Mouse (Mus musculus) heart, embryonic 13.5 days (tissue): Measurements from ENCODE around the gene Slc30a5. TPM values are rescaled to one million over a fixed set of nuclear protein-coding genes. Genes with fewer than 3 reads are reported as not detected.
"Not testable (repeated sequence)": the region's sequence is repeated elsewhere in the genome, so short reads cannot be mapped to it uniquely, and the experiment has no call there.

Experiments
- ATAC-seq: fragments of 200-750 bp; cut with Nextera tagmentation; 2 replicates; pipeline ENCODE4 v1.8.0; 2017; ENCODE audit warnings: moderate TSS enrichment; ENCODE audit not compliant: insufficient number of reproducible peaks, low FRiP score, low TSS enrichment; ENCODE audit errors: extremely low read depth
- H3K27ac ChIP-seq: fragments of 300-500 bp; sonication (generic); replicated peaks from 2 replicates; pipeline ENCODE4 v1.5.1; 2015; ENCODE audit warnings: moderate library complexity, mild to moderate bottlenecking, inconsistent platforms
- H3K27me3 ChIP-seq: fragments of 300-500 bp; sonication (generic); replicated peaks from 2 replicates; pipeline ENCODE4 v1.6.1; 2015; ENCODE audit warnings: mild to moderate bottlenecking, inconsistent platforms
- H3K36me3 ChIP-seq: fragments of 300-500 bp; sonication (generic); 2 replicates; pipeline ENCODE4 v1.6.1; 2015; ENCODE audit warnings: mild to moderate bottlenecking, inconsistent platforms
- H3K4me1 ChIP-seq: fragments of 300-500 bp; sonication (generic); 2 replicates; pipeline ENCODE4 v1.6.1; 2015; ENCODE audit warnings: inconsistent platforms
- H3K4me2 ChIP-seq: fragments of 300-500 bp; sonication (generic); 2 replicates; pipeline ENCODE4 v1.6.1; 2015; ENCODE audit warnings: inconsistent platforms, mild to moderate bottlenecking, moderate library complexity
- H3K4me3 ChIP-seq: fragments of 300-500 bp; sonication (generic); 2 replicates; pipeline ENCODE4 v1.5.1; 2015; ENCODE audit warnings: moderate library complexity, mild to moderate bottlenecking, inconsistent platforms
- H3K9ac ChIP-seq: fragments of 300-500 bp; sonication (generic); 2 replicates; pipeline ENCODE4 v1.6.1; 2015; ENCODE audit warnings: inconsistent platforms, mild to moderate bottlenecking, moderate library complexity
- H3K9me3 ChIP-seq: fragments of 300-500 bp; sonication (generic); 2 replicates; pipeline ENCODE4 v1.6.1; 2016; ENCODE audit warnings: inconsistent platforms
- WGBS: fragments of 180-500 bp; shearing (Covaris S2); methylation state at CpG from one replicate; pipeline ENCODE4 v1.1.7; 2015; ENCODE audit warnings: mixed read lengths; 5-methylcytosine and 5-hydroxymethylcytosine counted together
- polyA plus RNA-seq: library from polyadenylated mRNA; unstranded; fragments of >200 nt; fragmentation: Nextera tagmentation; extraction: Ambion mirVana; gene quantifications from 2 replicates; pipeline ENCODE4 v1.2.1, GENCODE M21; 2015

Slc30a5 gene
- polyA plus RNA-seq, 1 experiment from 2014 or later = 31.3 TPM

DNA sequence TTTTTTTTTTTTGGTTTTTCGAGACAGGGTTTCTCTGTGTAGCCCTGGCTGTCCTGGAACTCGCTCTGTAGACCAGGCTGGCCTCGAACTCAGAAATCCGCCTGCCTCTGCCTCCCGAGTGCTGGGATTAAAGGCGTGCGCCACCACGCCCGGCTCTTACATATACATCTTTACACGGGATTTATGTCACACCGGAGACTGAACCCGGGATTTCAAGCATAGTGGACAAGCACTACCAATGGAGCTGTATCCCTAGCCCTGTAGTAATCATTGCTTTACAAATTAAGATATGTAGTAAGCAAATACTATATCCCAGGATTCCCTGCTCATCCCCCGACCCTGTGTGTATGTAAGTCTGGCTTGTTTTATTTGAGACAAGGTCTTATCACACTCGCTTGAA, 45.2 kb downstream of the Slc30a5 start:
- not testable (repeated sequence) for H3K9ac ChIP-seq, H3K27ac ChIP-seq, ATAC-seq, H3K4me3 ChIP-seq, H3K27me3 ChIP-seq, H3K9me3 ChIP-seq, H3K4me2 ChIP-seq
- Histone ChIP-seq H3K4me1 (peaks cover 25% of the 10 kb centered on the region), H3K36me3 (peaks cover 21% of the 10 kb centered on the region)
- WGBS = 88% methylated on average over 12 of the region's 14 CpGs

GRCm38 (mm10) chr13:100787316-100788010, 45.8 kb downstream of the Slc30a5 start:
- Histone ChIP-seq H3K4me1 (peaks cover 30% of the 10 kb centered on the region), H3K9ac (no peak overlapping the region), H3K36me3 (peaks cover 26% of the 10 kb centered on the region), H3K27me3 (no peaks in the 10 kb centered on the region), H3K27ac (no peak overlapping the region), H3K4me3 (no peak overlapping the region), H3K9me3 (no peaks in the 10 kb centered on the region), H3K4me2 (no peak overlapping the region)
- WGBS = 73% methylated on average over 6 of the region's 6 CpGs
- no peak for ATAC-seq

GRCm38 (mm10) chr13:100786414-100786867, 46.8 kb downstream of the Slc30a5 start, which contains the start of gene Ccnb1:
TSS of gene Ccnb1 (minus strand) at chr13:100786570.
- Histone ChIP-seq H3K4me2 (peak within 1 kb of the TSS; percentile 95), H3K4me1 (peaks cover 33% of the 10 kb centered on the region), H3K27me3 (no peaks in the 10 kb centered on the region), H3K4me3 (peak within 1 kb of the TSS; percentile 95), H3K27ac (peak within 1 kb of the TSS; percentile 66), H3K36me3 (peaks cover 35% of the 10 kb centered on the region), H3K9ac (peak within 1 kb of the TSS; percentile 94), H3K9me3 (no peaks in the 10 kb centered on the region)
- ATAC-seq = peak; percentile 95
- WGBS = under 1% methylated on average over 35 of the region's 35 CpGs

- Histone ChIP-seq H3K27ac (peak overlapping the region; percentile 66), H3K9me3 (no peaks in the 10 kb centered on the region), H3K4me2 (peak overlapping the region; percentile 95), H3K4me1 (peaks cover 33% of the 10 kb centered on the region), H3K27me3 (no peaks in the 10 kb centered on the region), H3K36me3 (peaks cover 41% of the 10 kb centered on the region), H3K9ac (peak overlapping the region; percentile 94), H3K4me3 (peak overlapping the region; percentile 95)
- under 1% methylated on average over 30 of the region's 30 CpGs for WGBS
- ATAC-seq = no peak; the same call in 1 of the 2 replicates
Observed at GRCm38 (mm10) chr13:100785806-100786413, 47.3 kb downstream of the Slc30a5 start.

- 52% methylated on average over 3 of the region's 3 CpGs for WGBS
- H3K9ac ChIP-seq = no peak overlapping the region
Observed at GRCm38 (mm10) chr13:100777491-100777890, 55.7 kb downstream of the Slc30a5 start.

DNA sequence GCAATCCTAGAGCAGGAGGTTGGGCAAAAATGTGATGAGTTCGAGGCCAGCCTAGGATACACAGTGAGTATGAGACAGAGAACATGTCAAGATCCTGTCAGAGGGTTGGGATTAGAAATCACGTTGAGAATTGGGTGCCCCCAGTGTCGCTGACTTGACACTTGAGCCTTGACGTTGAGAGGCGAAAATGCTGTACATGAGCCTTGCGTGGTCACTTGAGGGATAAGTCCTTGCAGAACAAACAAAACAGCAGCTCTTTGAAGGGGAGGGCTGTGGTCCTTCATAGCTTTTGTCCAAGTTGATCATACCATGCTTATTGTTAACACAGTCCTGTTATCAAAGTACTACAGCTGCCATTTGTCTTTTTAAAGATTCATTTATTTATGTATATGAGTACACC, 56.5 kb downstream of the Slc30a5 start:
- no peak for ATAC-seq
- Histone ChIP-seq H3K9ac (no peak overlapping the region; the same call in 1 of the 2 replicates), H3K36me3 (peaks cover 48% of the 10 kb centered on the region), H3K4me1 (peaks cover 18% of the 10 kb centered on the region), H3K27ac (no peak overlapping the region), H3K4me2 (peak overlapping the region; percentile 93; the same call in 1 of the 2 replicates), H3K4me3 (no peak overlapping the region), H3K27me3 (no peaks in the 10 kb centered on the region), H3K9me3 (no peaks in the 10 kb centered on the region)
- WGBS = 58% methylated on average over 6 of the region's 6 CpGs

More at GRCm38 (mm10) chr13:100777491-100777890, 55.7 kb downstream of the Slc30a5 start:
- no peaks in the 10 kb centered on the region for H3K9me3 ChIP-seq
- H3K4me1 ChIP-seq = peaks cover 21% of the 10 kb centered on the region
- peaks cover 47% of the 10 kb centered on the region for H3K36me3 ChIP-seq
- ATAC-seq = no peak
- H3K4me3 ChIP-seq = no peak overlapping the region
- no peaks in the 10 kb centered on the region for H3K27me3 ChIP-seq
- H3K27ac ChIP-seq = no peak overlapping the region
- H3K4me2 ChIP-seq = no peak overlapping the region

DNA sequence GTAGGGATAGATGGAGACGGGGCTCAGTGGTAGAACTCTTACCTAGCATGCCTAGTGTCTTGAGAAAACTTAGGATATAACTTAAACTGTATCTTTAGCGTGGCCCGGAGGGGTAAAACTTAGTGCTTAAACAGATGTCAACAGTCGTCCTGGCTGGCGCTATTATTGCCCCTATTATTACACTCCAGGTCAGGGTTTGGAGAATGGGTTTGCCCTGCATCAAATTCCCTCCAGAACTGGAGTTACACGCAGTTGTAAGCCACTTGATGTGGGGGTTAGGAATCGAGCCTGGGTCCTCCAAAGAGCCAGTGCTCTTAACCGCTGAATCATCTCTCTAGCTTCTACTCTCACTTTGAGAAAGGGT, 57.2 kb downstream of the Slc30a5 start:
- Histone ChIP-seq H3K27me3 (no peaks in the 10 kb centered on the region), H3K36me3 (peaks cover 46% of the 10 kb centered on the region), H3K9ac (peak overlapping the region; percentile 80), H3K4me1 (peaks cover 18% of the 10 kb centered on the region), H3K4me3 (peak overlapping the region; percentile 69), H3K4me2 (peak overlapping the region; percentile 93), H3K9me3 (no peaks in the 10 kb centered on the region), H3K27ac (no peak overlapping the region; the same call in 1 of the 2 replicates)
- no peak for ATAC-seq
- 14% methylated on average over 8 of the region's 8 CpGs for WGBS

DNA sequence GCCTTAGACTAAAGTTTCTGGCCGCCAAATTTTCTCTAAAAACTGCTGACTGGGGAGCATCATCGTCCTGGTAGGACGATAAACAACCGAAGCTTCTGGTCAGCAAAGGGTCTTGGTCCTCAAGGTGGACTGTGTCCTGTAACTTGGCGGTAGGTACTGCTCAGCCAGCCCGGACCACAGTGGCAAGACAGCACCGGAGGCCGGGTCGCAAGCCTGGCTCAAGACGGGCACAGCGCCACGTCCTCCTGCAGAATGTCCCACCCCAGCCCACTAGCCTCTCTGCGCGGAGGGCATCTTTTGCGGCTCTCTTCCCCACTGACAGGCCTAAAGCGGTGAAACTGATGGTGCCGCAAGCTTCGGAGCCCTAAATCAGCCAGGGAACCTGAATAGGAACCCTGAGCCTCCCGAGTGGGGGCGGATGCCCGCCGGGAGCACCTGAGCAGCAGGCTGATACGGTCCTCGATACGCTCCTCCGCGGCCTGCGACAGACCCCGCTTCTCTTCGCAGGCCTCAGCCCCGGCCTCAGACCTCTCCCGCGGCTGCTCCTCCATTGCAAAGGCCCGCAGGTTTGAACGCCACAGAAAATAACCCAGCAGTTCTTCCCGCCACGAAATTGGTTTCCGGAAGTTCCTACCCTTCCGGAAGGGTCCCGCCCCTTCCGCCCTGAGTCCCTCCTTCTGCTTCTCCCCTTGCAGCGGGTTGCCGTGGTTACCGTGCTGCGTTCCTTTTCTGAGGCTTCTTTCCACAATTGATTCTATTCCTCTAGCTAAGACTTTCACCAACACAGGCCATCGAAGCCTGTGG, 57.8 kb downstream of the Slc30a5 start, which contains the start of gene Cenph:
Gene Cenph (minus strand): TSS at position 648 of the 804 bp plus-strand sequence.
- Histone ChIP-seq H3K4me1 (peaks cover 18% of the 10 kb centered on the region), H3K4me2 (peak within 1 kb of the TSS; percentile 93), H3K27me3 (no peaks in the 10 kb centered on the region), H3K4me3 (peak within 1 kb of the TSS; percentile 69), H3K9ac (peak within 1 kb of the TSS; percentile 80), H3K27ac (no peak within 1 kb of the TSS; the same call in 1 of the 2 replicates), H3K9me3 (no peaks in the 10 kb centered on the region), H3K36me3 (peaks cover 46% of the 10 kb centered on the region)
- WGBS = under 1% methylated on average over 46 of the region's 46 CpGs
- peak; percentile 44 for ATAC-seq

DNA sequence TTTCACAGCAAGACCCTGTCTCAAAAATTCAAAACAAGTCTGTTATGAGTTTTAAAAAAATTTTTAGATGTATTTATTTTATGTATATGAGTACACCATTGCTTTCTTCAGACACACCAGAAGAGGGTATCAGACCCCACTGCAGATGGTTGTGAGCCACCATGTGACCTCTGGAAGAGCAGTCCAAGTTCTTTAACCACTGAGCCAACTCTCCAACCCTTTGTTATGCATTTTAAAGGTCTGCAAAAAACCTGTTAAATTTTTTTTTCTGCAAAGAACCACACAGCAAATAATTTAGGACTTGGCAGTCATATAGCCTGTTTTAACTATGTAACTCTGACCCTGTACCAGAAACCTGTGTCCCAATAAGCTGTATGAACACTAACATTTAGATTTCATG, 58.5 kb downstream of the Slc30a5 start:
- no peaks in the 10 kb centered on the region for H3K9me3 ChIP-seq
- H3K4me1 ChIP-seq = peaks cover 18% of the 10 kb centered on the region
- ATAC-seq = no peak

DNA sequence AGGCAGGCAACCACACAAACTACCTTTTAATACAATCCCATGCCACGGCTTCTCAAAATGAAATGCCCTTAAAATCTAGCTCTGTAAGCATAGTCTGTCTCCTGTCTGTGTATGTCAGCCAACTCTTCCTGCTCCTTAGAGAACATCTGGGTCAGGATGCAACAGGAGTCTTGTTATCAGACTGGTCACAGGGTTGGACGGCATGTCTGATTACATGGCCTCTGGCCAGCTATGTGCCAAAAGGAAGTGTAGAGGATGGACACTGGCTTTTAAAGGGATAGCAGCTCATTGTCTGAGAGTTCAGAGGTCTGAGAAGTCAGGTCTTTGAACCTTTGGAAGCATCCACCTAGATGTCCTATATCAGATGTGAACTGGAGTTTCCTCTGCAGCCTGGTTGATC, 77.9 kb downstream of the Slc30a5 start:
- H3K4me3 ChIP-seq = no peak overlapping the region
- H3K27ac ChIP-seq = no peak overlapping the region
- no peak overlapping the region for H3K9ac ChIP-seq
- H3K4me1 ChIP-seq = no peaks in the 10 kb centered on the region
- no peak for ATAC-seq
- no peak overlapping the region for H3K4me2 ChIP-seq
- WGBS = 44% methylated on average over 2 of the region's 2 CpGs
- H3K9me3 ChIP-seq = no peaks in the 10 kb centered on the region
- peaks cover 14% of the 10 kb centered on the region for H3K36me3 ChIP-seq
- H3K27me3 ChIP-seq = no peaks in the 10 kb centered on the region

More for the DNA sequence above, 58.5 kb downstream of the Slc30a5 start:
- Histone ChIP-seq H3K27ac (no peak overlapping the region), H3K4me3 (peak overlapping the region; percentile 69), H3K27me3 (no peaks in the 10 kb centered on the region), H3K9ac (peak overlapping the region; percentile 80), H3K36me3 (peaks cover 46% of the 10 kb centered on the region), H3K4me2 (peak overlapping the region; percentile 93)

DNA sequence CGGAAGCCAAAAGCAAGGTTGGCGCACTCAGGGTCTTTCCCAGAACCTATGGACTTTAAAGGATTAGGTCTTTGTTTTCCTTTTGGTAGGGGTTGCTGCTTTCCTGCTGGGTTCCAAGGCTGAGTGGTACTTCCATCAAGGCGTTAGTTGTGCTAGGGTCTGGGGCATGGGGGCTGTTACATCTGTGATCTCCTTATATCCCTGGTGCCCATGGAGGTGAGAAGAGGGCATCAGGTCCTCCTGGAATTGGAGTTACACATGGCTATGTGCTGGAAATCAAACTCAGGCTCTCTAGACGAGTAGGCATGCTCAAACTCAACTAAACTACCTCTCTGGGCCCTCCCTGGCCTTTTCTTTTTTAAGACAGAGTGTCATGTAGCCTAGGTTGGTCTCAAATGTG, 79.0 kb downstream of the Slc30a5 start:
- no peaks in the 10 kb centered on the region for H3K9me3 ChIP-seq
- 68% methylated on average over 4 of the region's 4 CpGs for WGBS

More for the DNA sequence above, 79.0 kb downstream of the Slc30a5 start:
- Histone ChIP-seq H3K4me3 (no peak overlapping the region), H3K27me3 (no peaks in the 10 kb centered on the region), H3K4me1 (no peaks in the 10 kb centered on the region), H3K27ac (no peak overlapping the region), H3K9ac (no peak overlapping the region), H3K4me2 (no peak overlapping the region), H3K36me3 (peaks cover 3% of the 10 kb centered on the region)
- ATAC-seq = no peak
